Mouse (Mus musculus) hindbrain, postnatal 0 days (tissue): Measurements from ENCODE around the gene Slc9c1. TPM values are rescaled to one million over a fixed set of nuclear protein-coding genes. Genes with fewer than 3 reads are reported as not detected.
A peak's percentile ranks its signal among the peaks of the same experiment; 100 is the strongest.

Source experiments
- ATAC-seq: fragments of 200-750 bp; cut with Nextera tagmentation; 2 replicates; pipeline ENCODE4 v1.8.0; 2017; ENCODE audit warnings: mild to moderate bottlenecking, moderate TSS enrichment, moderate library complexity
- DNase-seq: peaks from one replicate; pipeline ENCODE4 v3.0.0-alpha.2; 2015; ENCODE audit warnings: low spot score
- H3K27ac ChIP-seq: fragments of 300-500 bp; sonication (generic); 2 replicates; pipeline ENCODE4 v1.5.1; 2014; ENCODE audit warnings: mild to moderate bottlenecking
- H3K27me3 ChIP-seq: fragments of 300-500 bp; sonication (generic); 2 replicates; pipeline ENCODE4 v1.6.1; 2014; ENCODE audit warnings: low read length, mixed read lengths; ENCODE audit not compliant: insufficient read depth
- H3K36me3 ChIP-seq: fragments of 300-500 bp; sonication (generic); 2 replicates; pipeline ENCODE4 v1.6.1; 2014; ENCODE audit warnings: low read length, mixed read lengths; ENCODE audit not compliant: insufficient read depth
- H3K4me1 ChIP-seq: fragments of 300-500 bp; sonication (generic); 2 replicates; pipeline ENCODE4 v1.6.1; 2014; ENCODE audit warnings: antibody characterized with exemption, low read length, mixed read lengths; ENCODE audit not compliant: insufficient read depth
- H3K4me2 ChIP-seq: fragments of 300-500 bp; sonication (generic); 2 replicates; pipeline ENCODE4 v1.6.1; 2014; ENCODE audit warnings: low read depth, mild to moderate bottlenecking, low read length, moderate library complexity, mixed read lengths
- H3K4me3 ChIP-seq: fragments of 300-500 bp; sonication (generic); 2 replicates; pipeline ENCODE4 v1.5.1; 2014; ENCODE audit warnings: low read length
- H3K9ac ChIP-seq: fragments of 300-500 bp; sonication (generic); replicated peaks from 2 replicates; pipeline ENCODE4 v1.6.1; 2014; ENCODE audit warnings: mild to moderate bottlenecking, low read length, moderate library complexity, mixed read lengths
- H3K9me3 ChIP-seq: fragments of 300-500 bp; sonication (generic); 2 replicates; pipeline ENCODE4 v1.6.1; 2016; ENCODE audit warnings: low read length, mixed read lengths
- CTCF ChIP-seq: IDR thresholded peaks from 2 replicates; pipeline ENCODE4 v1.5.1; 2016; ENCODE audit warnings: antibody characterized with exemption, control low read depth, low read depth
- WGBS: fragments of 180-500 bp; shearing (Covaris S2); extraction: QIAGEN DNeasy Blood & Tissue Kit; methylation state at CpG from one replicate; pipeline ENCODE4 v1.1.7; 2014; 5-methylcytosine and 5-hydroxymethylcytosine counted together
- polyA plus RNA-seq: library from polyadenylated mRNA; unstranded; fragments of >200 nt; fragmentation: Nextera tagmentation; extraction: Ambion mirVana; gene quantifications from 2 replicates; pipeline ENCODE4 v1.2.1, GENCODE M21; 2015
- total RNA-seq: library from RNA; depleted of rRNA; stranded (reverse); fragments of >200 nt; gene quantifications from 2 replicates; pipeline ENCODE4 v1.2.3, GENCODE M21; 2014

The Slc9c1 gene
- total and polyA plus RNA-seq, 2 experiments from 2014 or later, result not detected

DNA sequence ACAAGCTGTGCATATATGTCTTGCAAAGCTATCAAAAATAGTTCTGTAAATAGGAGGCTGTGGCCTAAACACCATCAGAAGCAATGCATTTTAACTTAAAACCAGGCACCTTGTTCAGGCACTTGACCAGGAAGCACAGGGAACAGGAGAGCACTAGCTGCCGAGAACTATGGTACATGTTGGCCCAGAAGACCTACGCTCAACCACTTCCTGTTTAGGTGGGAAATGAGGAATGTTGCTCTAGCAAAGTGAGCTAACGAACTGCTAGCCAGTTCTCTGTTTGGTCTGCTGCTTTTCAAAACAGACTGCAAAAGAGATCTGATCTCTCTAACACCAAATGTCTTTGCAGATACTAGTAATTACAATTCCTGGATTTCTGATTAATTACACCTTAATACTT lies 9.2 kb downstream of the Slc9c1 start:
- DNase-seq (no peak), ATAC-seq (no peak)
- 92% methylated on average over 3 of the region's 3 CpGs for WGBS
- no peaks in the 10 kb centered on the region for H3K4me1 ChIP-seq
- no peaks in the 10 kb centered on the region for H3K9me3 ChIP-seq
- no peak overlapping the region for H3K4me3 ChIP-seq
- H3K9ac ChIP-seq, result no peak overlapping the region
- no peaks in the 10 kb centered on the region for H3K36me3 ChIP-seq
- no peak for TF ChIP-seq CTCF
- no peak overlapping the region for H3K4me2 ChIP-seq
- H3K27ac ChIP-seq, result no peak overlapping the region
- no peaks in the 10 kb centered on the region for H3K27me3 ChIP-seq

DNA sequence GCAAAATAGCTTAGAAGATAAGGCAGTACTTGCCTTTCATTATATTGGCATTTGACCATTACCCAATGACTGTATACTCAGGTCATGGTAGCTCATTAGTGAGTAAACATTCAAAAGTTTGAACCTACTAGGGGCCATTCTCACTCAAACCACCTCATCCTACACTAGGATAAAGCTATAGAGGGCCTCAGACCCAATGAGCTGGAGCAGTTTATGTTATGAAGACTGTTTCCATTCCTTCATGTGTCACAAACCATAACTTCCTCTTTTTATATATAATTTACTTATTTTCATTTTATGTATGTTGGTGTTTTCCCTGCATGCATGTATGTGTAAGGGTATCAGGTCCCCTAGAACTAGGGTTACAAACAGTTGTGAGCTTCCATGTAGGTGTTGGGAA lies 12.9 kb downstream of the Slc9c1 start:
- Histone ChIP-seq H3K4me2 (no peak overlapping the region), H3K27ac (no peak overlapping the region), H3K36me3 (no peaks in the 10 kb centered on the region), H3K4me1 (no peaks in the 10 kb centered on the region), H3K27me3 (no peaks in the 10 kb centered on the region), H3K9ac (no peak overlapping the region), H3K4me3 (no peak overlapping the region), H3K9me3 (no peaks in the 10 kb centered on the region)
- no peak for TF ChIP-seq CTCF
- DNase-seq, result no peak
- ATAC-seq, result no peak

DNA sequence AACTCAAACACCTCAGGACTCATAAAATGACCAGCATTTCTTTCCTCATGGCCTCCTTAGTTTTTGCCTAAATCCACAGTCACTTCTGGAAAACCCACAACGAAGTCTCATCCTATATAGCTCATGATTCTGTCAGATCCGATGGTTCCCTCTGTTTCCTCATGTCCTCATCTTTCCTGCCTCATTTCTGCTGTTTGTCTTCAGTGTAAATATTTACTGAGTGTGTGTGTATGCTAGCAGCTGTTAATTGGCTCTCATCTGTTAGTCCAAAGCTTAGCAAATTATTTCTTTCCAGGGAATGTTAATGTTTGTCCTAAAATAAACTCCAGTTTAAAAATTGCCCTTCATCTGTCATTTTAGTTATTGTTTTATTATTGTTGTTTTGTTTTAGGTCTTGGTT lies 16.5 kb downstream of the Slc9c1 start:
- no peaks in the 10 kb centered on the region for H3K9me3 ChIP-seq
- H3K27ac ChIP-seq, result no peak overlapping the region
- no peaks in the 10 kb centered on the region for H3K27me3 ChIP-seq
- H3K4me1 ChIP-seq, result no peaks in the 10 kb centered on the region
- WGBS, result 90% methylated on average over 2 of the region's 2 CpGs
- no peak overlapping the region for H3K4me2 ChIP-seq
- ATAC-seq (no peak), DNase-seq (no peak)
- no peak overlapping the region for H3K9ac ChIP-seq
- H3K4me3 ChIP-seq, result no peak overlapping the region
- H3K36me3 ChIP-seq, result no peaks in the 10 kb centered on the region
- TF ChIP-seq CTCF, result no peak

DNA sequence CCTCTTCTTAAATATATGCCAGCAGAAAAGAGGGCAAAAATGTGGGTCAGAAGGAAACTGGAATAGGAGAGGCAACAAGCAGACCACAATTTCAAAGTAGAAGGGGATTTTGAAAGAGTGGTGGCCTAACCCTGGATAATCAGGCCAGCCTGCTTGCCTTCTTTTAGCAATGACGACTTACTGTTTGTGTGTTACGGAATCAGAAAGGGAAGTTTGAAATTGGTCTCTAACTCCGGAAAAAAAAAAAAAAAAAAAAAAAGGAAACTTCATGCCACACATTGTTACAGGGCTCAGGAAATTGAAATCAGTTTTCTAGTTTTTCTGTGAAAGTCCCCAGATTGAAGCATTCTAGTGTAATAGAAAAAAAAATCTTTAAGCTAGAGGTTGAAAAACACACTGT lies 26.6 kb downstream of the Slc9c1 start:
- TF ChIP-seq CTCF, result no peak
- ATAC-seq (no peak), DNase-seq (no peak)
- 65% methylated on average over 3 of the region's 3 CpGs for WGBS
- H3K4me3 ChIP-seq, result no peak overlapping the region
- no peak overlapping the region for H3K9ac ChIP-seq
- no peaks in the 10 kb centered on the region for H3K27me3 ChIP-seq
- H3K27ac ChIP-seq, result no peak overlapping the region
- no peak overlapping the region for H3K4me2 ChIP-seq
- no peaks in the 10 kb centered on the region for H3K9me3 ChIP-seq
- H3K4me1 ChIP-seq, result no peaks in the 10 kb centered on the region
- no peaks in the 10 kb centered on the region for H3K36me3 ChIP-seq

DNA sequence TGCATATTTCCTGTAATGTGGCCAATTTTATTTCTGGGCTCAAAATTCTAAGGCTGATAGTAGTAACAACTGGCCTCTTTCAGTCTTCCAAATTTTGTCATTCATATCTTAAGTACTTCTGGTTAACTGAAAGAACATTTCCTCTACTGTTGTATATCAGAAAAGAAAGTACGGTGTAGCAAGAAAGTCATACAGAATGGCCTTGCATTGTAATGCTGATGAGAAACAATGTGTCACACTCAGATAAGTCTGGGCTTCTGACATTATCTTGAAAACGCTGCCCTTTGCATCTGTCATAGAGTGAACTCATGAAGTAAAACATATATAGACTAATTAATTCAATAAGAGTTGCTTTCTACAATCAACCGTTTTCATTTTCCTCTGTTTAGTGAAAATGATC lies 37.2 kb downstream of the Slc9c1 start:
- H3K27ac ChIP-seq, result no peak overlapping the region
- DNase-seq (no peak), ATAC-seq (no peak)
- H3K9ac ChIP-seq, result no peak overlapping the region
- no peaks in the 10 kb centered on the region for H3K27me3 ChIP-seq
- no peaks in the 10 kb centered on the region for H3K9me3 ChIP-seq
- TF ChIP-seq CTCF, result no peak
- no peaks in the 10 kb centered on the region for H3K36me3 ChIP-seq
- WGBS, result 84% methylated on average over 3 of the region's 3 CpGs
- no peak overlapping the region for H3K4me3 ChIP-seq
- H3K4me2 ChIP-seq, result no peak overlapping the region
- H3K4me1 ChIP-seq, result no peaks in the 10 kb centered on the region

DNA sequence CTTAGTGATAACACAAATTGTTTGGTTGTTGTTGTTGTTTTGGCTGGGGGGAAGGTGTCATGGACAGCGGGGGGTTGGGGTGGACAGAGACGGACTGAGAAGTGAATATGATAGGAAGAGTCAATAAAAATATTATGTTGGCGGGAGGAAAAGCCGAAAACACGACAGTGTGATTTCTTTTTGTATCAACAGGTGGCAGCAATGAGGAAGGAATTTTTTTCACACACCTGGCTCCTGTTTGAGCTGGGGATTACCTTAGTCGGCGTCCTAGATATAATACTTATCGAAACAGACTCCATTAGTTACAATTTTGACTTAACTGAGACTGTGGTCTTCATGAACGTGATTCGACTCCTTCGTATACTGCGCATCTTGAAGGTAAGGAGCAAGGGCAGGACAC lies 44.8 kb downstream of the Slc9c1 start:
- H3K36me3 ChIP-seq, result no peaks in the 10 kb centered on the region
- ATAC-seq (no peak), DNase-seq (no peak)
- H3K4me3 ChIP-seq, result no peak overlapping the region
- no peak overlapping the region for H3K9ac ChIP-seq
- 67% methylated on average over 12 of the region's 12 CpGs for WGBS
- H3K4me1 ChIP-seq, result no peaks in the 10 kb centered on the region
- H3K27me3 ChIP-seq, result no peaks in the 10 kb centered on the region
- TF ChIP-seq CTCF, result no peak
- H3K9me3 ChIP-seq, result no peaks in the 10 kb centered on the region
- no peak overlapping the region for H3K4me2 ChIP-seq
- H3K27ac ChIP-seq, result no peak overlapping the region

DNA sequence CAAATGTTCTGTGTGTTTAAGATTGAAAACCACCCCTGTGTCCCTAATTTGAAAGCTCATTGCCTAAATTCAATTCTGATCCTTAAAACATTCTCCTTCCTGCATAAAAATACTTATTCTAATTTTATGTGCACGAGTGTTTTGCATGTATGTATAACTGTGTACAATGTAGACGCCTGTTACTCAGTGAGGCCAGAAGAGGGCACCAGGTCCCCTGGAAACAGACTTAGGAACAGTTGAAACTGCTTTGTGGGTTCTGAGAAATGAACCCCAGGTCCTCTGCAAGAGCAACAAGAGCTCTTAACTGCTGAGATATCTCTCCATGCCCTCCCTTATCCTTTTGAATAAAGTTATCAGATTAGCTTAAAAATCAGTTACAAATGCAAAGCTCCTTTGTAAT lies 47.4 kb downstream of the Slc9c1 start:
- DNase-seq (peak; percentile 31), ATAC-seq (no peak)
- no peak overlapping the region for H3K9ac ChIP-seq
- H3K4me2 ChIP-seq, result no peak overlapping the region
- no peak overlapping the region for H3K4me3 ChIP-seq
- no peak overlapping the region for H3K27ac ChIP-seq
- H3K27me3 ChIP-seq, result no peaks in the 10 kb centered on the region
- H3K9me3 ChIP-seq, result no peaks in the 10 kb centered on the region
- 32% methylated on average over 2 of the region's 2 CpGs for WGBS
- H3K36me3 ChIP-seq, result no peaks in the 10 kb centered on the region
- H3K4me1 ChIP-seq, result no peaks in the 10 kb centered on the region
- peak; percentile 58 for TF ChIP-seq CTCF

DNA sequence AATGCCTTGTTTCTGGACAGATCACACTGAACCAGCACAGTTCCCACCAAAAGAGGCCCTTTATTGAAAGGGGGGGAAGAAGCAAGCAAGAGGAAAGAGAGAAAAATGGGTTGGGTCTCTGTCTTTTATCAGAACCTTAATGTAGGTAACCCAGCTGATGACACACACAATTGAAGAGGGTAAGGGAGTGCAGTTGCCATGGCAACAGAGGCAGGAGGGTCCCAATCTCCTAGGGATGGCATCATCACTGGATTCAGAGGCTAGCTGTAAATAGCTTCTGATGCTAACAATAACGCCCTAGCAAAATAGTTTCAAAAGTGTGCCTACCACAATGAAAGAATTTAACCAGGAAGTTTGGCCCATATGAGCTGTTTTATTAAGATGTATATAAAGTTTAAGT lies 58.5 kb downstream of the Slc9c1 start:
- no peak for ATAC-seq

More for the DNA sequence above, 58.5 kb downstream of the Slc9c1 start:
- Histone ChIP-seq H3K4me3 (no peak overlapping the region), H3K4me1 (no peaks in the 10 kb centered on the region), H3K27me3 (no peaks in the 10 kb centered on the region), H3K4me2 (no peak overlapping the region), H3K9ac (no peak overlapping the region), H3K27ac (no peak overlapping the region), H3K9me3 (no peaks in the 10 kb centered on the region), H3K36me3 (no peaks in the 10 kb centered on the region)
- 39% methylated on average over 1 of the region's 1 CpGs for WGBS
- TF ChIP-seq CTCF, result no peak
- peak; percentile 27 for DNase-seq
